Mouse (Mus musculus) forebrain, embryonic 11.5 days (tissue): Measurements from ENCODE around the gene Plekhh2. TPM values are rescaled to one million over a fixed set of nuclear protein-coding genes. Genes with fewer than 3 reads are reported as not detected.
A peak's percentile ranks its signal among the peaks of the same experiment; 100 is the strongest.

Experiments used
- ATAC-seq: fragments of 200-750 bp; cut with Nextera tagmentation; replicated peaks from 2 replicates; pipeline ENCODE4 v1.8.0; 2017; ENCODE audit warnings: moderate TSS enrichment; ENCODE audit not compliant: low FRiP score
- DNase-seq: peaks from one replicate; pipeline ENCODE4 v3.0.0-alpha.2; 2017; ENCODE audit warnings: low spot score
- H3K27ac ChIP-seq: fragments of 300-500 bp; sonication (generic); 2 replicates; pipeline ENCODE4 v1.5.1; 2014; ENCODE audit warnings: low read depth, low read length
- H3K27me3 ChIP-seq: fragments of 300-500 bp; sonication (generic); 2 replicates; pipeline ENCODE4 v1.6.1; 2014; ENCODE audit warnings: mild to moderate bottlenecking, low read length, mixed read lengths; ENCODE audit not compliant: control insufficient read depth, insufficient read depth
- H3K36me3 ChIP-seq: fragments of 300-500 bp; sonication (generic); 2 replicates; pipeline ENCODE4 v1.6.1; 2014; ENCODE audit warnings: mild to moderate bottlenecking, low read length, moderate library complexity, mixed read lengths; ENCODE audit not compliant: control insufficient read depth, insufficient read depth
- H3K4me1 ChIP-seq: fragments of 300-500 bp; sonication (generic); replicated peaks from 2 replicates; pipeline ENCODE4 v1.6.1; 2014; ENCODE audit warnings: low read length, mixed read lengths; ENCODE audit not compliant: control insufficient read depth, insufficient read depth
- H3K4me2 ChIP-seq: fragments of 300-500 bp; sonication (generic); 2 replicates; pipeline ENCODE4 v1.6.1; 2014; ENCODE audit warnings: low read depth, mild to moderate bottlenecking, low read length, moderate library complexity, mixed read lengths; ENCODE audit not compliant: severe bottlenecking
- H3K4me3 ChIP-seq: fragments of 300-500 bp; sonication (generic); 2 replicates; pipeline ENCODE4 v1.5.1; 2014; ENCODE audit warnings: low read depth, low read length
- H3K9ac ChIP-seq: fragments of 300-500 bp; sonication (generic); 2 replicates; pipeline ENCODE4 v1.6.1; 2014; ENCODE audit warnings: low read length
- H3K9me3 ChIP-seq: fragments of 300-500 bp; sonication (generic); 2 replicates; pipeline ENCODE4 v1.6.1; 2016; ENCODE audit warnings: low read length, mixed read lengths; ENCODE audit not compliant: control insufficient read depth
- WGBS: fragments of 180-500 bp; shearing (Covaris S2); extraction: QIAGEN DNeasy Blood & Tissue Kit; methylation state at CpG from one replicate; pipeline ENCODE4 v1.1.7; 2014; 5-methylcytosine and 5-hydroxymethylcytosine counted together
- polyA plus RNA-seq: library from polyadenylated mRNA; unstranded; fragments of >200 nt; fragmentation: Nextera tagmentation; extraction: Ambion mirVana; gene quantifications from 2 replicates; pipeline ENCODE4 v1.2.1, GENCODE M21; 2014

Gene Plekhh2
- polyA plus RNA-seq, 1 experiment from 2014 or later: 3.5 TPM

- Histone ChIP-seq H3K36me3 (no peaks in the 10 kb centered on the region), H3K4me3 (no peak overlapping the region), H3K27ac (no peak overlapping the region), H3K4me2 (no peak overlapping the region), H3K9ac (no peak overlapping the region), H3K4me1 (no peaks in the 10 kb centered on the region), H3K9me3 (no peaks in the 10 kb centered on the region), H3K27me3 (no peaks in the 10 kb centered on the region)
- DNase-seq (no peak), ATAC-seq (no peak)
- 81% methylated on average over 9 of the region's 9 CpGs for WGBS
Measured at GRCm38 (mm10) chr17:84584107-84584506, 72.4 kb downstream of the Plekhh2 start.

GRCm38 (mm10) chr17:84585104-84585503, 73.4 kb downstream of the Plekhh2 start:
- DNase-seq (no peak), ATAC-seq (no peak)
- H3K4me2 ChIP-seq: no peak overlapping the region
- no peak overlapping the region for H3K4me3 ChIP-seq
- no peak overlapping the region for H3K9ac ChIP-seq
- 79% methylated on average over 8 of the region's 8 CpGs for WGBS
- no peaks in the 10 kb centered on the region for H3K36me3 ChIP-seq
- no peaks in the 10 kb centered on the region for H3K4me1 ChIP-seq
- H3K27me3 ChIP-seq: no peaks in the 10 kb centered on the region
- H3K9me3 ChIP-seq: no peaks in the 10 kb centered on the region
- H3K27ac ChIP-seq: no peak overlapping the region

DNA sequence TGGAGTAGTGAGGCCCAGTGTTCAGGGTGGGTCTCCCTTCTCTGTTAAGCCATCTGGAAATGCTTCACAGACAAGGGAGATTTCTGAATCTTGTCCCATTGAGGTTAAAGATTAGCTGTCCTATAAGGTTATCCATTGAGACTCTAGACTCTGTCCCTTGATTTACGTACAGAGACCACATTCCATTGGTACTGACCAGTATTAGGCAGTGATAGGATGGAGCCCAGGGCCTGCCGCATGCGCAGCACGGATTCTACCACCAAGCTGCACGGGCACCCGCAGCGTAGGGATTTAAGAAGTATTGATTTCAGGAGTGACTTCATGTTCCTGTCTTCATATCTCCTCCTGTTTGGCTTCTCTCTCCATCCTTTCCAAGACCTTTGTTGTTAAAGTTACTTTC, 78.4 kb downstream of the Plekhh2 start:
- H3K36me3 ChIP-seq: no peaks in the 10 kb centered on the region
- H3K27me3 ChIP-seq: no peaks in the 10 kb centered on the region
- DNase-seq (no peak), ATAC-seq (no peak)
- H3K9ac ChIP-seq: no peak overlapping the region
- H3K27ac ChIP-seq: no peak overlapping the region
- H3K4me1 ChIP-seq: no peaks in the 10 kb centered on the region
- H3K4me2 ChIP-seq: no peak overlapping the region
- WGBS: 94% methylated on average over 7 of the region's 7 CpGs
- no peak overlapping the region for H3K4me3 ChIP-seq
- no peaks in the 10 kb centered on the region for H3K9me3 ChIP-seq

DNA sequence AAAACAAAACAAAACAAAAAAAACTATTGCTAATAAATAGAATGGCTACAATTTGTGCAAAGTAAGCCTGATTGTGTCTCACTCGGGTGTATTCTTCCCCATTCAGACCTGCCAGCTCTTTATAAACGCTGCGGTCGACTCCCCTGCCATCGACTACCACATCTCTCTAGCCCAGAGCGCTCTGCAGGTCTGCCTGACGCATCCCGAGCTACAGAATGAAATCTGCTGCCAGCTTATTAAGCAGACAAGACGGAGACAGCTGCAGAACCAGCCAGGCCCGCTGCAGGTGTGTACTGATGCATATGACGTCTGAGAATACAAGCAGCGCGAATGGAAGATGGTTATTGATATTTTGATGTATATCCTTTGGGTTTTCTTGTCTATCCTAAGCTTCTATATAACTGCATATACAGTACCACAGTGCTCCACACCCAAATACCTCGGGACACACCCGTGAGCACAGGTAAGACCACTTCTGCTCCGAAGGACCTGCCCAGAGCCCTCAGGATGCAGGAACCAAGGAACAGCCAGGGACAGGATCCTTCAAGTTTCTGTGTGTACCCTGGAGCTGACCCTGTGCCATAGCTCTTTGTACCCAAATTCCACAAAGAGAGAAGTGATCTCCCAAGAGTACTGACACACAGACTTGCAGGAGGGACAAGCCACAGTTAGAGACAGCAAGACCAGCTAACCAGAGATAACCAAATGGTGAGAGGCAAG, 79.9 kb downstream of the Plekhh2 start:
- no peak for ATAC-seq
- no peaks in the 10 kb centered on the region for H3K9me3 ChIP-seq
- H3K4me3 ChIP-seq: no peak overlapping the region
- no peak overlapping the region for H3K4me2 ChIP-seq
- H3K9ac ChIP-seq: no peak overlapping the region
- no peaks in the 10 kb centered on the region for H3K36me3 ChIP-seq
- no peaks in the 10 kb centered on the region for H3K27me3 ChIP-seq
- no peaks in the 10 kb centered on the region for H3K4me1 ChIP-seq
- WGBS: 86% methylated on average over 16 of the region's 16 CpGs
- H3K27ac ChIP-seq: no peak overlapping the region
- no peak for DNase-seq

DNA sequence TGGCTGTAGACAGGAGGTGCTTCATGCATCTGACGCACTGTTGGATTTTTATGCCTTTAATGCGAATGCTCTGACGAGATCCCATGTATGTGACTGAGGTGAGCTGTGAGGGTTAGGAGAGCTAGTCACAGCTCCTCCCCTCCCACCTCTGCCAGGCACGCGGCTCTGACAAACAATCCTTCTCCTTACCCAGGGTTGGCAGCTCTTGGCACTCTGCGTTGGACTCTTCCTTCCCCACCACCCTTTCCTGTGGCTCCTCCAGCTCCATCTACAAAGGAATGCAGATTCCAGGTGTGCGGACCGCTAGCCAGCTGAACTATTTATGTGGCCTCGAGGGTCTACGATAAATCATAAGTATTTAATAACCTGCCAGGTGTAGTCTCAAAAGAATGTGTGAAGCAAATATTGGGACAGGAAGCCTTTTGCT, 84.3 kb downstream of the Plekhh2 start:
- no peaks in the 10 kb centered on the region for H3K4me1 ChIP-seq
- WGBS: 55% methylated on average over 10 of the region's 10 CpGs

DNA sequence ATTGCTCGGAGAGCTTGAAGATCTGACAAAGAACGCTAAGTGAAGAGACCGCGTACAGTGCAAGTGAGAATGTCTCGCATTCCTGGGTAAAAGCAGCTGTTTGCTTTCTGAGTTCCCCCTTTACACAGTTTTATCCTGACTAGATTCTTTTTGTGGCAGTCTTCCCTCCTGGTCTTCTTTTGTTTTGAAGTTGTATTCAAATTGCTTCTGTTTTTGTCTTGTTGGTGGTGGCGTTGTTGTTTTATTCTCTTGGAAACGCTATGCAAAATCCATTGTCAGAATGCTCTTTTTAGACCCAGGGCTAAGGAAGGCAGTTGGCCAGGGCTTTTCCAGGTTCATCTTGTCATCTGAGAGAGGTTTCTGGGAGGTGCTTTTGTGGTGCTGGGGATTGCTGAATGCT, 84.8 kb downstream of the Plekhh2 start:
- Histone ChIP-seq H3K4me3 (no peak overlapping the region), H3K27me3 (no peaks in the 10 kb centered on the region), H3K9me3 (no peaks in the 10 kb centered on the region), H3K27ac (no peak overlapping the region), H3K4me2 (no peak overlapping the region), H3K4me1 (no peaks in the 10 kb centered on the region), H3K9ac (no peak overlapping the region), H3K36me3 (no peaks in the 10 kb centered on the region)
- DNase-seq (no peak), ATAC-seq (no peak)
- 52% methylated on average over 7 of the region's 7 CpGs for WGBS

More for the DNA sequence above, 84.3 kb downstream of the Plekhh2 start:
- Histone ChIP-seq H3K4me3 (no peak overlapping the region), H3K27ac (no peak overlapping the region), H3K9me3 (no peaks in the 10 kb centered on the region), H3K4me2 (no peak overlapping the region), H3K9ac (no peak overlapping the region), H3K27me3 (no peaks in the 10 kb centered on the region), H3K36me3 (no peaks in the 10 kb centered on the region)
- no peak for ATAC-seq
- peak; percentile 33 for DNase-seq

DNA sequence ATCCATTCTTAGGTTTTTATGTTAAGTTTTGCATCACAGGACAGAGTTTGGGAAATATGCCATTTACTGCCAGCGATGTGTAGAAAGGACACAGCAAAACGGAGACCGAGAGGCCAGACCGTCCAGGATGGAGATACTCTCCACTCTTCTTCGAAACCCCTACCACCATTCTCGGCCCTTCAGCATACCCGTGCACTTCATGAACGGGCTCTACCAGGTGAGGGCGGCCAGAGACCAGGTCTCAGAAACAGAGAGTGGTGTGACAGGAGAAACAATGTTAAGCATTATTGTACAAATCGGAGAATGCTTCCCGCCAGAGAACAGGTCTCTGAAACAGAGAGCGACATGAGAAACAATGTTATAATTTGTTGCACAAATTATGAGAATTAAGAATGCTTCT, 86.2 kb downstream of the Plekhh2 start:
- 94% methylated on average over 12 of the region's 12 CpGs for WGBS
- no peak overlapping the region for H3K4me2 ChIP-seq
- DNase-seq (peak; percentile 34), ATAC-seq (no peak)
- H3K27ac ChIP-seq: no peak overlapping the region
- no peaks in the 10 kb centered on the region for H3K27me3 ChIP-seq
- H3K9ac ChIP-seq: no peak overlapping the region
- H3K4me1 ChIP-seq: no peaks in the 10 kb centered on the region
- H3K9me3 ChIP-seq: no peaks in the 10 kb centered on the region
- no peak overlapping the region for H3K4me3 ChIP-seq
- H3K36me3 ChIP-seq: no peaks in the 10 kb centered on the region

DNA sequence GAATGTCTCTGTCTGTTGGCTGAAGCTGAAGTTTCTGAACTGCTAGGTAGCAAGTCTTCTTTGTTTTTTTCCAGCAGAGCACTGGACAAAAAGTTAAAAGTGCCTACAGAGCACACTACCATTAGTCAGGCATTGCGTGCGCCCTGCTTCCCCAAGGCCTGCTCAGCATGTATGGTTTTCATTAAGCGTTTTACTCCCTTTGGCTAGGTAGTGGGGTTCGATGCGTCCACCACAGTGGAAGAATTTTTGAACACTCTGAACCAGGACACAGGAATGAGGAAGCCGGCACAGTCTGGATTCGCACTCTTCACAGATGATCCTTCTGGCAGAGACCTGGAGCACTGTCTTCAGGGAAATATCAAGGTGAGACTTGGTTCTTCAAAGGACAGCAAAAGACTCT, 87.2 kb downstream of the Plekhh2 start:
- H3K4me1 ChIP-seq: no peaks in the 10 kb centered on the region
- H3K27ac ChIP-seq: no peak overlapping the region
- no peak overlapping the region for H3K4me2 ChIP-seq
- WGBS: 84% methylated on average over 7 of the region's 7 CpGs
- ATAC-seq (no peak), DNase-seq (peak; percentile 20)
- no peaks in the 10 kb centered on the region for H3K36me3 ChIP-seq
- H3K9ac ChIP-seq: no peak overlapping the region
- H3K4me3 ChIP-seq: no peak overlapping the region
- H3K9me3 ChIP-seq: no peaks in the 10 kb centered on the region
- H3K27me3 ChIP-seq: no peaks in the 10 kb centered on the region
